Mouse (Mus musculus): Measurements from ENCODE around the gene Fbxo47.
"Not testable (repeated sequence)": the region's sequence is repeated elsewhere in the genome, so short reads cannot be mapped to it uniquely, and the experiment has no call there.

Fbxo47 gene

DNA sequence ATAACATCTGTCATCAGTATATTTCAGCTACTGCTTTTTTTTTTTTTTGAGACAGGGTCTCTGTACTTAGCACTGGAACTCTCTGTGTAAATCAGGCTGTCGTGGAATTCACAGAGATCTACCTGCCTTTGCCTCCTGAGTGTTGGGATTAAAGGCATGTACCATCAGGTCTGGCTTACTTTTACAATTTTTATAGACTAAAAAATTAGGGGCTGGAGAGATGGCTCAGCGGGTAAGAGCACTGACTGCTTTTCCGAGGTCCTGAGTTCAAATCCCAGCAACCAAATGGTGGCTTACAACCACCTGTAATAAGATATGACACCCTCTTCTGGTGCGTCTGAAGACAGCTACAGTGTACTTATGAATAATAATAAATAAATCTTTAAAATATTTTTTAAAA is 3.6 kb downstream of the Fbxo47 start:
- DNase-seq (ENCODE audit: low read depth) = no peak

DNA sequence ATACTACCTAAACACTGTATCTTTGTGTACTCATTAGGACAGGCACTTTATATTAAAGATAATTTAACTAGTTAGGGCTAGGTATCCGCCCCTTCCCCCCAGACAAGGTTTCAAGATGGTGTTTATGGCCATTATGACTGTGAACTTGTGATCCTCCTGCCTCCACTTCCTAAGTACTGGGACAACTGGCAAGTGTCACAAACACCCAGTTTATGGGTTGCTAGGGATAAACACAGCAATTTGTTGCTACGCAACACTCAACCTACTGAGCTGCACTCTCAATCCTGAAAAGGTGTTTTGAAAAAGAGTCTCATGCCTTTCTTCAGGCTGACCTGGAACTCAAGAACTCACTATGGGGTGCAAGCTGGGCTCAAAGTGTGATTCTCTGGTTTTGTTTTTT is 6.6 kb downstream of the Fbxo47 start:
- DNase-seq (ENCODE audit: low read depth) = no peak

DNA sequence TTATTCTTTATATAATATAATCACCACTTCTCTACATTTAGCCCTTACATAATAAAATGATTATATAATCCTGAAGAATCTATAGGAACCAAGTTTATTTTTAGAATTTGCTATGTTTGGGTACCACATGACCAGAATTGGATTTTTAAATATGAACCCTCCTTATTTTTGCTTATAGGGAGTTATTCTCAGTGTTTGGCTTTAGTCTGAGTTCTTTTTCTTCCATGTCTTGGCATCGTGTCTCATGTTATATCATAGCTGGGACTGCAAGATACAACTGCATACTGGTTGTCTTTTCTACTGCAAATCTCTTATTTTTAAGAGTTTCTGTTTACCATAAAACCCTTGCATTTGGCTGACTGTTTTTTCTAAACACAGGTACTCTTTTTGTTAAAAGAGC is 9.6 kb downstream of the Fbxo47 start:
- no peak for DNase-seq (ENCODE audit: low read depth)

DNA sequence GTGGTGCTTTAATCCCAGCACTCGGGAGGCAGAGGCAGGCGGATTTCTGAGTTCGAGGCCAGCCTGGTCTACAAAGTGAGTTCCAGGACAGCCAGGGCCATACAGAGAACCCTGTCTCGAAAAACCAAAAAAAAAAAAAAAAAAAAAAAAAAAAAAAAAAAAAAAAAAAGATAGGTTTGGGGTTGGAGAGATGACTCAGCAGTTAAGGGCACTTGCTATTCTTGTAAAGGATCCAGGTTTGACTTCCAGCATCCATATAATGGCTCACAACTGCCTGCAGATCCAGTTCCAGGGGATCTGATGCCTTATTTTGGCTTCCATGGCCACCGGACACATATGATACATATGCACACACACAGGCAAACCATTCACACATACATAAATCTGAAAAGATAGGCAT is 11.6 kb downstream of the Fbxo47 start:
- not testable (repeated sequence) for DNase-seq (ENCODE audit: low read depth)

GRCm38 (mm10) chr11:97867591-97867990 is 16.4 kb downstream of the Fbxo47 start:
- no peak for DNase-seq (ENCODE audit: low read depth)

DNA sequence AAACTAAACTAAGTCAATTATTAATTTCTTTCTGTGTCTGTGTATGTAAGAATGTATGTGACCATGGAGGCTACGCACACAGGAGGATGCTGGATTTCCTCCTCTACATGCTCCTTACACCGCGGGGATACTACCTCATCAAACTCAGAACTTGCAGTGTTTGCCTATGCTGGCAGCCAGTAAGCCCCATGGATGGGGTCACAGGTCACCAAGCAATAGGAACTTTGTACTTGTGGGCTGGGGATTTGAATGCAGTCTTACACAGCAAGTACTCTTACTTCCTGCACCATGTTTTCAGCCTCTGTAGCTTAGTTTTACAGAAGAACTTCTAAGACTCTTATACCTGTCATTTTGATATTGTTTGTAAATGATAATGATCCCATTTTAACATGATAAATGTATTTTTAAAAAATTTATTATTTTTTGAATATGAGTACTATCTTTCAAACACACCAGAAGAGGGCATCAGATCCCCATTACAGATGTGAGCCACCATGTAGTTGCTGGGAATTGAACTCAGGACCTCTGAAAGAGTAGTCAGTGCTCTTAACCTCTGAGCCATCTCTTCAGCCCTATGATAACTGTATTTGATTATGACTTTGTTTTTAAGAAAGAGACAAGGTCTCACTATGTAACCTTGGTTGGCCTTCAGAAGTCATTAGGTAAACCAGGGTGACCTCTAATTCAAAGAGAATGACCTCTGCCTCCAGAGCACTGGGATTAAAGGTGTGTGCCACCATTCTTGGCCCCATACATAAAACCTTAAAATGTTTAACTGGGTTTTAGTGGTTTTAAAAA is 17.7 kb downstream of the Fbxo47 start:
- no peak for DNase-seq (ENCODE audit: low read depth)

GRCm38 (mm10) chr11:97865421-97865820 is 18.5 kb downstream of the Fbxo47 start:
- DNase-seq (ENCODE audit: low read depth) = no peak

DNA sequence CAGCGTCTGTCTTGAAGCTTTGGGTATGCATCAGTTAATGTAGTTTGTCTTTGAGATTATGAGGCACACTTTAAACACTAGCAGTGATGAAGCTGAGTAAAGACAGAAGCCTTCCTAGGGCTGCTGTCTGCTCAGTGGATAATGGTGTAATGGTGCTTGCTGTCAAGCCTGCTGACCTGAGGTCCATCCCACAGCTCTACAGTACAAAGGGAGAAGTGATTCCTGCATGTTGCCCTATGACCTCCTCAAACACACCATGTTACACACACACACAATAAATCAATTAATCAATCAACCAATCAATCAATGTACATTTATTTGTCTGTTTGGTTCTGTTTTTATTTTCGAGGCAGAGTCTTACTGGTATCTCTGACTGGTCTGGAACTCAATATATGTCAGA is 21.8 kb downstream of the Fbxo47 start:
- DNase-seq (ENCODE audit: low read depth) = no peak

DNA sequence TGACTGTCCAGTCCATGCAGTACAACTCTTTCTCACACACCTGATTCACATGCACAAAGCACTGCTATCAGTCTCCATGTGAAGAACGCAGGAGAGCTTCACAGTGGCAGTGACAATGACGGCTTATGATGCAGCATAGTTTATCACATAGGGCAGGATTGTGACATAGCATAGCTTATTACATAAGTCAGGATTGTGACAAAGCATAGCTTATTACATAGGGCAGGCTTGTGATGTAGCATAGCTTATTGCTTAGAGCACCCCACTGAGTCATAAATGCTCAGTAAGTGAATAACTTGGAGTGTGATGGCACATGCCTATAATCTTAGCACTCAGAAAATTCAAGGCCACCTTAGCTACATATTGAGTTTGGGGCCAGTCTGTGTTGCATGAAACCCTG is 28.5 kb downstream of the Fbxo47 start:
- no peak for DNase-seq (ENCODE audit: low read depth)

DNA sequence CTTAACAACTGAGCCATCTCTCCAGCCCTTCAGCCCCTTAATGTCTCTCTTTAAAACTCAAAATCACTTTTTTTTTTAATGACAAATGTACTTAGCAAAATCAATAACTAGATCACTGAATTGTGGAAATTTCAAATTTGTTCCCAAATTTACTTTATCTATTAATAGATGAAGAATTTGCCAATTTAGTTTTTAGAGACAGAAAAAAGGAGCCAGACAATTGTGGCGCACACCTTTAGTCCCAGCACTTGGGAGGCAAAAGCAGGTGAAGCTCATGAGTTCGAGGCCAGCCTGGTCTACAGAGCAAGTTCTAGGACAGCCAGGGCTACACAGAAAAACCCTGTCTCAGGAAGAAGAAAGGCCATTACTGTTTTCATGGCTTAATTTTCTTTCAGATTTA is 32.4 kb downstream of the Fbxo47 start:
- DNase-seq (ENCODE audit: low read depth) = no peak

DNA sequence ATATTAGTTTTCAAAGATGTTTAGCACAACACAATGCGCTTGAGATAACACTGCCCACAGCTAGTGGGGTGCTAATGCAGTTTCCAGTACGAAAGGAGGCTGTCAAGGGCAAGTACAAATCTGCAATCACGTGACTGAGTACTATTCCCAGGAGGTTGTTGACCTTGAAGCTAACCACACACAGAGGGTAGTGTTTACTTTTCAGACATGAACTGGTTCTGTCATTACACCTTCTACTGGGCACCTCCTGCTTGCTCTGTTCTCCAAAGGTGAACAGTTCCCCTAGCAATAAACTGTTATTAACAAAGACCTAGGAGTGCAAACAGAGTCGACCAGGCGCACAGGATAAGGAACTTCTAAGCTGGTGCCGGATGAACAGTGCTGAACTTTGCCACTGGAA is 33.6 kb downstream of the Fbxo47 start:
- no peak for DNase-seq (ENCODE audit: low read depth)

DNA sequence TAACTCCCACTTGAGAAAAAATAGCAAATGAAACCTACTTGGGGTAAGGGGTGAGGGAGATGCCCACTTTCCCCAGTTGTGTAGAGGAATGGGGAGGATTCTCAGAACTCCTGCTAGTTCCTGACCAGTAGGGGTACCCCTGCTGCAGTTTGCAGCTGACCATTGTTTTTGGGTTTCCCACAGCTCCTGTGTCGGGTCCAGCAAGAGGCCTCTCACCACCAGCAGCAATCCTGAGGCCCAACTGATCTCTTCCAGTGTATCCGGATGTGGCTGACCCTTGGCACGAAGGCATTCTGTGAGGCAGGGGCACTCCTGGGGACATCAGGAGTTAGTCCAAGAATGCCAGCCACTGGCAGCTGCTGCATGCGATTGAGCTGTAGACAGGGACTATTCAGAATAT is 42.0 kb downstream of the Fbxo47 start:
- no peak for DNase-seq (ENCODE audit: low read depth)

DNA sequence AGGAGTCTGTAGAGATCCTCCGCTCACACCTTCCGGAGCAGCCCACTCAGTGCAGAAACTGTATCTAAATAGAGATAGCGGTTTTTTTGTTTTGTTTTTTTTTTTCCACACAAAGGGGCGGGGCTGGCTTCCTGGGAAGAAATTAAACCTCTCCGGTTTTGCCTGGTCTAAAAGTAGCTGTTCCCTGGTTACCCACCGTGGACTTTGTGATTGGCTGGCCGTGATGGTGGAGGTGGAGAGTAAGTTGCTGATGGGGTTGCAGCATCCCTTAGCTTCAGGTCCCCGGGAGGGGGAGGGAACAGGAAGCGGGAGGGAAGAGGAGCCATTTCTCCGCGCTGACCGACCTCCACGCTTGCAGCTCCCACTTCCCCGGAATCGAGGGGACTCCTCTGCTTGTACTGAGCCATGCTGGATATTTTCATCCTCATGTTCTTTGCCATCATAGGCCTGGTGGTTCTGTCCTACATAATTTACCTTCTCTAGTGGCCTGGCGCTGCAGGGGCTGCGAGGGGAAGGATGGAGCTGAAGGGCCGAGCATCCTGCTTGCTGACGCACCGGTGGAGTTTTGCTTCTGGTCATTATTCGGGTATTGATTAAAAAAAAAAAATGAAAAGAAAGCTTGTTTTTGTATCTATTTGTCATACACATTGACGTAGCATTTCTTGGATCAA is 42.8 kb downstream of the Fbxo47 start:
- DNase-seq (ENCODE audit: low read depth) = peak; percentile 73

GRCm38 (mm10) chr11:97840539-97840954 is 43.4 kb downstream of the Fbxo47 start, which contains the start of gene B230217C12Rik:
B230217C12Rik (plus strand) TSS chr11:97840780.
- DNase-seq (ENCODE audit: low read depth) = no peak

GRCm38 (mm10) chr11:97840135-97840490 is 43.8 kb downstream of the Fbxo47 start:
- DNase-seq (ENCODE audit: low read depth) = no peak

- no peak for DNase-seq (ENCODE audit: low read depth)
Observed at GRCm38 (mm10) chr11:97839441-97840134, 44.4 kb downstream of the Fbxo47 start.

GRCm38 (mm10) chr11:97838779-97839440 is 45.0 kb downstream of the Fbxo47 start:
- DNase-seq (ENCODE audit: low read depth) = no peak

DNA sequence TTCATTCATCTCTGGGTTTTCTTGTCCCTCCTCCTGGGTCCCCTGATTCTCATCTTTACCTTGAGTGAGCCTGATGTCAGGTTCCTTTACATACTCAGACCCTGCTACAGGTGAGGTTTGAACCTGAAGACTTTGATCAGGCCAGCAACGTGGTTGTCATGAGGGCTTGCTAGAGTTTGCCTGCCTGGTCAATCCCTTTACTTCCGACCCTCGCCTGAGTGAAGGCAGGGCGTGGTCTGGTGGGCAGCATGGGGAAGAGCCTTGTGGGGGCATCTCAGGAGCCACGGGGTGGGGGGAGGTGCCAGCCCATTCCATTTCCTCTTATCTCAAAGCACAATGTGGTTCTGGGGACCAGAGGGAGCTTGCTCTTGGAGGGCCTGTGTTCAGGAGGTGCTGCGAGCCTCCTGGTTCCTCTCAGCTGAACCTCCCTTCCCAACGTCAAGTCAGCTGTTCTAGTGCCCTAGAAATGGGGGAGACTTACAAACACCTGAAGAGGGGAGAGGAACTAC is 46.3 kb downstream of the Fbxo47 start:
- no peak for DNase-seq (ENCODE audit: low read depth)

- not testable (repeated sequence) for DNase-seq (ENCODE audit: low read depth)
Observed at GRCm38 (mm10) chr11:97837051-97837450, 46.9 kb downstream of the Fbxo47 start.

DNA sequence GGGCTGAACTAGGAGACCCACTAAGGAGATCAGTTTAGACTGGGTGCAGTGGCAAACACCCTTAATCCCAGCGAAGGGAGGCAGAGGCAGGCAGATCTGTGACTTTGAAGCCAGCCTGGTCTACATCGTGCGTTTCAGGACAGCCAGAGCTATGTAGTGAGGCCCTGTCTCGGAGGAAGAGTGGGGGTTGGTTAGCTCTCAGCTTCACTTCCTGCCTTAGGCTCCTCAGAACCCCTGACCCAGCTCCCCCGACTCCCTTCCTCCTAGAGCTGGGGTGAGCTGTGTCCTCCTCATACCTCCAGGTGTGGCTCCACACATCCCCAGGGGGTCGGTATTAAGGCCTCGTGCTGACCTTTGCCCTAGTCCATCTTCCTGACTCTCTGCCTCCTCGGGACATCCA is 47.4 kb downstream of the Fbxo47 start:
- DNase-seq (ENCODE audit: low read depth) = no peak

DNA sequence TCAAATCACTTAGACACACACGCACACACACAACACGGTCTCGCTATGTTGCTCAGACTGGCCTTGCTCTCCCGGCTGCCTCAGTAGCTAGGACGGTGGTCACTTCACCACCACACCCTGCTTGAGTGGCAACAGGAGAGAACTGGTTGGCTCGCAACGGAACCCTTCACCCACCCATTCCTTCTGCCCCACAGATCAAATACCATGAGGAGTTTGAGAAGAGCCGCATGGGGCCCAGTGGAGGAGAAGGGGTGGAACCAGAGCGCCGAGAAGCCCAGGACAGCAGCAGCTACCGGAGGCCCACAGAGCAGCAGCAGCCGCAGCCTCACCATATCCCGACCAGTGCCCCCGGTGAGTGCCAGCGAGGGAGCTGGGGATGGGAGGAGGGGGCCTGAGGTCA is 50.6 kb downstream of the Fbxo47 start:
- no peak for DNase-seq (ENCODE audit: low read depth)

DNA sequence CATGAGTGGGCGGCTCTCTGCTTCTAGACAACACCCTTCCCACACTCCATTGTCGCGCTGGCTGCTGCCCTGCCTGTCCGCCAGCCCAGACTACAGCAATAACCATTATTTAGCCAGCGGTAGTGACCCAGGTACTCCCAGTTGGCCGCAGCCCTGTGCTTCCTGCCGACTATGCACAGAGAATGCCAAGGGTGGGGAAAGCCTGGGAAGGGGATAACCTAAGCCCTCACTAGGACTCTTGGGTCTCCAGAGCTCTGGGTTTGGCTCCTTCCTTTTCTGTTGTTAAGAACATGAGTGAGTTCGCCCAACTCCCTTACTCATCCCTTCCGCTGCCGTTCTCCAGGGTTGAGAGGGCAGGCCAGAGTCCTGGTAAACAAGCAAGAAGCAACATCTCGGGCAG is 52.0 kb downstream of the Fbxo47 start:
- DNase-seq (ENCODE audit: low read depth) = no peak
